Mouse (Mus musculus) heart, postnatal 10 days (tissue): Measurements from ENCODE around the gene Mid1. TPM values are rescaled to one million over a fixed set of nuclear protein-coding genes. Genes with fewer than 3 reads are reported as not detected.
A peak's percentile ranks its signal among the peaks of the same experiment; 100 is the strongest.
"Not testable (repeated sequence)": the region's sequence is repeated elsewhere in the genome, so short reads cannot be mapped to it uniquely, and the experiment has no call there.

Experiments
- DNase-seq, 2 experiments: peaks; one replicate each; pipeline ENCODE4 v3.0.0; 2021
- intact Hi-C: fragments of 180-260 bp; cut with DNase I; formaldehyde crosslinking; loops from one replicate; pipeline ENCODE4 v1.15.1; 2025
- total RNA-seq, 2 experiments: library from RNA; stranded (reverse); gene quantifications; 2 replicates each; pipeline ENCODE4 v1.2.3; 2021

Mid1 gene
- total RNA-seq, 2 experiments from 2014 or later, result 9.8 to 12.1 TPM

- peak in 1 of 2 experiments; percentile 66 for DNase-seq
- intact Hi-C loops, result not testable (repeated sequence)
Measured at GRCm38 (mm10) chrX:170021750-170022461, 336.9 kb downstream of the Mid1 start.

Other genes with a start within 250 kb of the Mid1 start
- not detected for gene 4933400A11Rik, start 94.4 kb downstream of the Mid1 start, total RNA-seq